Mouse (Mus musculus): ENCODE results near the gene Tktl1.
"Not testable (repeated sequence)": the region's sequence is repeated elsewhere in the genome, so short reads cannot be mapped to it uniquely, and the experiment has no call there.

Gene Tktl1

DNA sequence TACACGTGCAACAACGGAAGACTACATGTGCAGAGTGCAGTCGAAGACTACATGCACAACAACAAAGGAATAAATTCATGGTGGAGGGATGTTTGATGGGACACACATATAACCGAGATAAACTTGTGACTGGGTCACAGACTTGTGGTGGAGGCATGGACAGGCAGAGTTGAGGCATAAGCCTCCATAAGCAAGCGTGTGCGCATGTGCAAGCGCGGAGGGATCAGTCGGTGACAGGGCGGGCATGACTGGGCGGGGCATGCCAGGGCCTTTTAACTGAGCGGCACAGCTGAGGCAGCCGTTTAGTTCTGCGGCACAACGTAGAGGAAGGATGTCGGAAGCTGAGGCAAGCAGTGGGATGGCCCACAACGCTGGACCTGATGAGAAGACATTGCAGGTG lies at the start of gene Tktl1:
Gene Tktl1, plus strand, starts transcription at position 301 of the 400 bp plus-strand sequence.
- DNase-seq (ENCODE audit: extremely low spot score, low spot score): no peak

GRCm38 (mm10) chrX:74135263-74135662 lies 41.8 kb upstream of the Tktl1 start, which contains the start of gene Mecp2:
TSS of gene Mecp2 (minus strand) at chrX:74135363.
- DNase-seq (ENCODE audit: extremely low spot score, low spot score): not testable (repeated sequence)

DNA sequence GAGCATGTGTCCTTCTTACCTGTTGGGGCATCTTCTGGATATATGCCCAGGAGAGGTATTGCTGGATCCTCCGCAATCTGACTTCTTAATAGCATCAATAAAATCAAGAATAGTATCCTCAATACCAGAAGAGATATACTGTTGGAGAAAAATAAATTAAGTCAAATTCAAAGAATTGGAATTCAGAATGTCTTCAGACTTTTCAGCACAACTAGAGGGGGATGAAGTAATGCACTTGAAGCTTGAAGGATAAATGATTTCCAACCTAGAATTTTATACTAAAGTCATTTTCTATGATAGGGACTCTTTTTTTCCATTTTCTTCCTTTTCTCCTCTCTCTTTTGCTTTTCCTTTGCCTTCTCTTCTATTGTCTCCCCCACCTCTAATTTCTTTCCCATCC lies 9.3 kb upstream of the Tktl1 start, which contains the start of gene Tex28:
Gene Tex28, minus strand, starts transcription at position 101 of the 400 bp plus-strand sequence.
- DNase-seq (ENCODE audit: extremely low spot score, low spot score): no peak

GRCm38 (mm10) chrX:74203556-74203955 lies 26.5 kb downstream of the Tktl1 start:
- DNase-seq (ENCODE audit: extremely low spot score, low spot score): no peak

- no peak for DNase-seq (ENCODE audit: extremely low spot score, low spot score)
Observed at GRCm38 (mm10) chrX:74218496-74218895, 41.4 kb downstream of the Tktl1 start.

- DNase-seq (ENCODE audit: extremely low spot score, low spot score): no peak
Observed at GRCm38 (mm10) chrX:74219449-74219848, 42.4 kb downstream of the Tktl1 start.

DNA sequence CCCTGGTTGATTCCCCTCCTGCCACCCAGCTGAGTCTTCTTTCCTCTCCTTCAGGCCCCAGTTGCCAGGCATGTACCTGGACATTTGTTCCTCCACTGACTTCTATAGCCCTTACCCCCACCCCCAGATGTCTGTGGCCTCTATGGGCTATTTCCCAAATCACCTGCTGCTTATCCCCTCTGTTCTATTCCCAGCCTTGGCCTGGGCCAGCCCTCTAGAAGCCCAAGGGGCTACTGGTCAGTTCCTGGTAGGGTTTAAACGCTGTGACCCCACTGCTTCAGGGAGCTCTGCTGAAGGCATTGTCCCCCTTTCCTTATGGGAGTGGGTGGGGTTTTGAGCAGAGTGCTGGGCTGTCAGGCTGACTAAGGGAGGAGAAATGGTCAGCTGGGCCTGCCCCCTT lies 43.0 kb downstream of the Tktl1 start:
- DNase-seq (ENCODE audit: extremely low spot score, low spot score): not testable (repeated sequence)

DNA sequence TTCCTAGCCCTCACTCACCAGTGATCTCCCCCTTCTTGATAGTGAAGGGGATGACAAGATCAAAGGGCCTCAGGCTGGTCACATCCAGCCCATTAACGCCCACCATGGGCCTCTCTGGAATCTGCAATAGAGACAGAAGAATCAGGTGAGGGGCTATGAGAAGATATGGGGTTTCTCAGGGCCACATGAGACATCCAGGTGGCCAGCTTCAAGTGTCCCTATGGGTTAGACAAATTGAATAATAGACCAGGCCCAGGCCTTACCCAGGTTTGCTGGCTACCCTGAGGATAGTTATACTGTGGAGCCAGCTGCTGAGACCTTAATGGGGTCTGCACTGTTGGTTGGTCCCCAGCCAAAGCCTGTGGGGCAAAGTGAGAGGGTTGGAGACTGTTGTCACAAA lies 53.0 kb downstream of the Tktl1 start:
- DNase-seq (ENCODE audit: extremely low spot score, low spot score): no peak

DNA sequence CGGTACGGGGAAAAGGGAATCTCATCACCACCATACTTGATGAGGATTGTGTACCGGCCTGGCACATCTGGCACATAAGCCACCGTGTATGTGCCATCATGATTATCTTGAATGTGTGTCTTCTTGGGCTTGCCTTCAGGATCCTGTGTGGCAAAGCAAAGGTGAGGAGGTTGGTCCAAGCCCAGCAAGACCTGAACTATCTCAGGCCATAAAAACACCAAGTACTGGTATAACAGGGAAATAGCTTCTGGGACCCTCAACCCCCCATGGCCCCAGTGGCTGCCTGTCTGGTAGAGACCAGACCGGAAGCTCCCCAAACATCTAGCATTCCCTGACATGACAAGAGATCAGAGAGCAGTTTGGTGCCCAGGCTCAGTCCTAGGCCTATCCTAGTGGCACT lies 56.1 kb downstream of the Tktl1 start:
- DNase-seq (ENCODE audit: extremely low spot score, low spot score): no peak

DNA sequence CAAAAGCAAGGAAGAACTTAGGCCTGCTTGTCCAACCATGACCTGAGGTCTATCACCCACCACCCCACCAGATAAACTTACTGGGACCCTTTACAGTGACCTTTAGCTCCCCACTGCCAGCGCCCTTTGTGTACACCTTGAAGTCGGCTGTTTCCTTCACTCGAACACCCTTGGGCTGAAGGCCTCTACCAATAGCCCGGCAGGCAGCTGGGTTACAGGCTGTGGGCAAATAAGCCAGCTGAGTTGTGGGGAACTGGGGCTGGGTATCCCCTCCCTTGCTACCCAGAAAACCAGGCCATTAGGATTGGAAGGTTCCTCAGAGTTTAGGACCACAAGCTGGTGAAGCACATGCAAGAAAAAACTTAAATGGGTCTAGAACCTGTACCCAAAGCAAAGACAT lies 63.3 kb downstream of the Tktl1 start:
- no peak for DNase-seq (ENCODE audit: extremely low spot score, low spot score)

- DNase-seq (ENCODE audit: extremely low spot score, low spot score): no peak
Observed at GRCm38 (mm10) chrX:74243396-74243795, 66.3 kb downstream of the Tktl1 start.

- no peak for DNase-seq (ENCODE audit: extremely low spot score, low spot score)
Observed at GRCm38 (mm10) chrX:74243807-74244206, 66.7 kb downstream of the Tktl1 start.

DNA sequence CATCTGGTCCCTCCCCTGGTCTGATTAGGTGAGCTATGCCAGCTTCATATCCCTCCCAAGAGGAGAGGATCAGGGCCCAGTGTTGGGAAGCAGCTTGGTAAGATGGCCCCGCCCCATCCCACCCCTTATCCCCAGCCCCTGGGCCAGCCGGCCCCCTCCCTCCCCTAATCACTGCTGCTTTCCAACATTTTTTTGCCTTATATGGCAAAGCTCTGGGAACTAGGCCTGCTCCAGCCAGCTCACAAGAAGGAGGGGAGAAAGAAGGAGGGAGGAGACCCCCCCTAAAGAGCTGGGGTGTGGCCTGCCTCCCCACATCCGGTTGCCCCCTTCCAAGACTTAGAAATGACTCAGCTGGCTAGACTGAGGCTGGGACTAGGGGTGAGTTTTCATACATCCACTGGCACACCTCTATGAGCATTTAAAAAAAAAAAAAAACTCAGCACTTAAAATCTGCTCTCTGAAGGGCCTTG lies 67.6 kb downstream of the Tktl1 start:
- DNase-seq (ENCODE audit: extremely low spot score, low spot score): peak; percentile 38

GRCm38 (mm10) chrX:74245107-74245506 lies 68.0 kb downstream of the Tktl1 start:
- no peak for DNase-seq (ENCODE audit: extremely low spot score, low spot score)

- peak; percentile 67 for DNase-seq (ENCODE audit: extremely low spot score, low spot score)
Observed at GRCm38 (mm10) chrX:74245687-74246086, 68.6 kb downstream of the Tktl1 start.

- peak; percentile 74 for DNase-seq (ENCODE audit: extremely low spot score, low spot score)
Observed at GRCm38 (mm10) chrX:74246213-74246681, 69.2 kb downstream of the Tktl1 start.

- DNase-seq (ENCODE audit: extremely low spot score, low spot score): no peak
Observed at GRCm38 (mm10) chrX:74246693-74247092, 69.6 kb downstream of the Tktl1 start.

GRCm38 (mm10) chrX:74248651-74249050 lies 71.6 kb downstream of the Tktl1 start:
- DNase-seq (ENCODE audit: extremely low spot score, low spot score): peak; percentile 41

- peak; percentile 61 for DNase-seq (ENCODE audit: extremely low spot score, low spot score)
Observed at GRCm38 (mm10) chrX:74249615-74250014, 72.6 kb downstream of the Tktl1 start, which contains the start of gene Flna. TSS of gene Flna (minus strand) at chrX:74249820.

DNA sequence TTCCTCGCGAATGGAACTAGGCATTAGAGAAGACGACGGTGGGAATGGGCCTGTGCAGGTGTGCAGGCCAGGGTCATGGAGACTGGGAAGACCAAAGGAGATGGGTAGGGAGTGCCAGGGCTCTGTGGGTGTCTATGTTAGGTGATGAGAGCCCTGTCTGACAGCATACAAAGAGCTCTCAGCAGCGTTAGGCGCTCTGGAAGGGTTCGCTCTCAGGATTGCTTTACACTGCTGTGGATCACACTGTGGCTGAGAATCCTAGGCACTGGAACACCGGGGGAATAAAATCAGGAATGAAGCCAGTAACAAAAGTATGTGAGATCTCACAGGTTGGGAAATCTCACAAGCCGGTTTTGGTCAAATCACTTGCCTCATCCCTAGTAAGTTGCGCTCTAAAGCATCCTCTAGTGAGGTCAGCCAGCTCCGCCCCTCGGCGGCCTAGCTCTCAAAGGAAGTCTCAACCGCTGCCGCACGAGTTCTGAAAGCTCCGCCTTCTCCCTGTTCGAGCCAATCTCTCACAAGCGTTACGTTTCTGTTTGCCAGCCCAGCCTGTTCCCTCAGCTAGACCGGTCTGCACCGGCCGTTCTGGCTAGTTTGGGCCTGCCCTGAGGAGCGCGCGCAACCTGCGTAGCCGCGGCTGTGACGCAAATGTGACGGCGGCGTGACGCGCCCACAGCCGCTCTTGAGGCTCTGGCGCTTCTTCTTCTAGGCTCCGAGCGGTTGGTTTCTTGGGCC lies 77.3 kb downstream of the Tktl1 start, which contains the start of gene Emd:
Gene Emd, plus strand, starts transcription at position 535 of the 735 bp plus-strand sequence.
- peak; percentile 81 for DNase-seq (ENCODE audit: extremely low spot score, low spot score)

GRCm38 (mm10) chrX:74254888-74255565 lies 78.0 kb downstream of the Tktl1 start:
- no peak for DNase-seq (ENCODE audit: extremely low spot score, low spot score)

GRCm38 (mm10) chrX:74257746-74258145 lies 80.7 kb downstream of the Tktl1 start:
- no peak for DNase-seq (ENCODE audit: extremely low spot score, low spot score)
